Mouse (Mus musculus) lung, adult 2 months (tissue): ENCODE measurements around the gene Hnrnpa2b1.

ENCODE experiments used
- CTCF ChIP-seq: fragments of 200-500 bp; IDR thresholded peaks from 2 replicates; pipeline ENCODE4 v1.5.1; 2011; ENCODE audit warnings: mild to moderate bottlenecking, low read length, control low read depth; ENCODE audit not compliant: insufficient read depth
- POLR2A ChIP-seq: fragments of 200-500 bp; IDR thresholded peaks from 2 replicates; pipeline ENCODE4 v1.6.1; 2011; ENCODE audit warnings: low read depth, mild to moderate bottlenecking, control low read depth, low read length, borderline replicate concordance; ENCODE audit errors: extremely low read depth

GRCm38 (mm10) chr6:51457283-51457682 is 12.4 kb downstream of the Hnrnpa2b1 start:
- TF ChIP-seq POLR2A (no peak), CTCF (no peak)
